Mouse (Mus musculus) midbrain, postnatal 0 days (tissue): ENCODE measurements at regions not wholly inside any gene's neighbourhood (a gene's known extent, or its start where the extent isn't known, plus 50 kb on each side); places are given as distances from the start of the nearest gene placed in this dataset.

Experiments used
- ATAC-seq: fragments of 200-750 bp; cut with Nextera tagmentation; 2 replicates; pipeline ENCODE4 v1.8.0; 2017; ENCODE audit warnings: moderate number of reproducible peaks, mild to moderate bottlenecking, moderate TSS enrichment, moderate library complexity; ENCODE audit not compliant: low FRiP score
- DNase-seq: peaks from one replicate; pipeline ENCODE4 v3.0.0-alpha.2; 2015; ENCODE audit warnings: low spot score
- H3K27ac ChIP-seq: fragments of 300-500 bp; sonication (generic); 2 replicates; pipeline ENCODE4 v1.5.1; 2014; ENCODE audit warnings: low read depth, mild to moderate bottlenecking, low read length, mixed read lengths
- H3K27me3 ChIP-seq: fragments of 300-500 bp; sonication (generic); 2 replicates; pipeline ENCODE4 v1.6.1; 2014; ENCODE audit warnings: low read length, control low read depth, mixed read lengths; ENCODE audit not compliant: insufficient read depth
- H3K36me3 ChIP-seq: fragments of 300-500 bp; sonication (generic); 2 replicates; pipeline ENCODE4 v1.6.1; 2014; ENCODE audit warnings: low read length, control low read depth, mixed read lengths; ENCODE audit not compliant: insufficient read depth
- H3K4me1 ChIP-seq: fragments of 300-500 bp; sonication (generic); 2 replicates; pipeline ENCODE4 v1.6.1; 2014; ENCODE audit warnings: mild to moderate bottlenecking, control low read depth, antibody characterized with exemption, low read length, mixed read lengths; ENCODE audit not compliant: insufficient read depth
- H3K4me2 ChIP-seq: fragments of 300-500 bp; sonication (generic); 2 replicates; pipeline ENCODE4 v1.6.1; 2014; ENCODE audit warnings: low read depth, mild to moderate bottlenecking, low read length, mixed read lengths; ENCODE audit not compliant: poor library complexity, severe bottlenecking
- H3K4me3 ChIP-seq: fragments of 300-500 bp; sonication (generic); 2 replicates; pipeline ENCODE4 v1.5.1; 2014; ENCODE audit warnings: low read depth, mild to moderate bottlenecking, low read length, moderate library complexity
- H3K9ac ChIP-seq: fragments of 300-500 bp; sonication (generic); replicated peaks from 2 replicates; pipeline ENCODE4 v1.6.1; 2014; ENCODE audit warnings: mild to moderate bottlenecking, low read length, moderate library complexity, mixed read lengths; ENCODE audit not compliant: poor library complexity, severe bottlenecking
- H3K9me3 ChIP-seq: fragments of 300-500 bp; sonication (generic); 2 replicates; pipeline ENCODE4 v1.6.1; 2016; ENCODE audit warnings: low read length, control low read depth
- CTCF ChIP-seq: IDR thresholded peaks from 2 replicates; pipeline ENCODE4 v1.5.1; 2016; ENCODE audit warnings: antibody characterized with exemption, mild to moderate bottlenecking
- WGBS: fragments of 180-500 bp; shearing (Covaris S2); extraction: QIAGEN DNeasy Blood & Tissue Kit; methylation state at CpG from one replicate; pipeline ENCODE4 v1.1.7; 2014; 5-methylcytosine and 5-hydroxymethylcytosine counted together

GRCm38 (mm10) chr5:64568294-64568693 is 234.9 kb upstream of the Klf3 start:
- no peak for DNase-seq
- H3K4me1 ChIP-seq, result no peaks in the 10 kb centered on the region
- no peak overlapping the region for H3K27ac ChIP-seq
- no peaks in the 10 kb centered on the region for H3K27me3 ChIP-seq
- no peak overlapping the region for H3K9ac ChIP-seq
- 92% methylated on average over 3 of the region's 3 CpGs for WGBS
- no peak overlapping the region for H3K4me2 ChIP-seq
- no peak overlapping the region for H3K4me3 ChIP-seq
- no peak for TF ChIP-seq CTCF
- H3K36me3 ChIP-seq, result no peaks in the 10 kb centered on the region
- ATAC-seq, result no peak
- H3K9me3 ChIP-seq, result no peaks in the 10 kb centered on the region

- no peak for TF ChIP-seq CTCF
- Histone ChIP-seq H3K9ac (no peak overlapping the region), H3K4me1 (no peaks in the 10 kb centered on the region; the same call in 1 of the 2 replicates), H3K4me3 (no peak overlapping the region), H3K27ac (no peak overlapping the region), H3K4me2 (no peak overlapping the region), H3K27me3 (no peaks in the 10 kb centered on the region), H3K36me3 (no peaks in the 10 kb centered on the region), H3K9me3 (no peaks in the 10 kb centered on the region)
- DNase-seq, result no peak
- ATAC-seq, result no peak
- 84% methylated on average over 10 of the region's 10 CpGs for WGBS
These were observed 228.8 kb upstream of the Klf3 start for GRCm38 (mm10) chr5:64574386-64574785.

DNA sequence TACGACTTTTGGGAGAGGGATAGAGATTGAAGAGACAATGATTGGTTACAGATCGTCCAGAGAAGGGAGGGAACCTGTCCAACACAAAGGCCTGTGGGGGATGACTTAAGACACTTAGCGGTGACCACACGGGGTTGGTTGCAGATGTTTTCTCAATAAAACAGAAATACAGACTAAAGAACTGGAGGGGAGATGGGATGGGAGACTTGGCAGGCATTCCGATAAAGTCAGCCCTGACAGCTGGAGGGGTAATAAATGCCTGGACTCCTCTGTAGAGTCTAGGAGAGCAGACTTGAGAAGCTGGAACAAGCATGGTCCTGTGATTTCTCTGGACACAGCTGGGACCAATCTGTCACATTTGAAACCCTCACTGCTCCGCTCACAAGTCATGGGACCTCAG is 227.3 kb upstream of the Klf3 start:
- DNase-seq (no peak), ATAC-seq (no peak)
- Histone ChIP-seq H3K9me3 (no peaks in the 10 kb centered on the region), H3K4me1 (no peaks in the 10 kb centered on the region; the same call in 1 of the 2 replicates), H3K36me3 (no peaks in the 10 kb centered on the region), H3K9ac (no peak overlapping the region), H3K4me2 (no peak overlapping the region), H3K4me3 (no peak overlapping the region), H3K27me3 (no peaks in the 10 kb centered on the region), H3K27ac (no peak overlapping the region)
- WGBS, result 89% methylated on average over 6 of the region's 6 CpGs
- TF ChIP-seq CTCF, result no peak

DNA sequence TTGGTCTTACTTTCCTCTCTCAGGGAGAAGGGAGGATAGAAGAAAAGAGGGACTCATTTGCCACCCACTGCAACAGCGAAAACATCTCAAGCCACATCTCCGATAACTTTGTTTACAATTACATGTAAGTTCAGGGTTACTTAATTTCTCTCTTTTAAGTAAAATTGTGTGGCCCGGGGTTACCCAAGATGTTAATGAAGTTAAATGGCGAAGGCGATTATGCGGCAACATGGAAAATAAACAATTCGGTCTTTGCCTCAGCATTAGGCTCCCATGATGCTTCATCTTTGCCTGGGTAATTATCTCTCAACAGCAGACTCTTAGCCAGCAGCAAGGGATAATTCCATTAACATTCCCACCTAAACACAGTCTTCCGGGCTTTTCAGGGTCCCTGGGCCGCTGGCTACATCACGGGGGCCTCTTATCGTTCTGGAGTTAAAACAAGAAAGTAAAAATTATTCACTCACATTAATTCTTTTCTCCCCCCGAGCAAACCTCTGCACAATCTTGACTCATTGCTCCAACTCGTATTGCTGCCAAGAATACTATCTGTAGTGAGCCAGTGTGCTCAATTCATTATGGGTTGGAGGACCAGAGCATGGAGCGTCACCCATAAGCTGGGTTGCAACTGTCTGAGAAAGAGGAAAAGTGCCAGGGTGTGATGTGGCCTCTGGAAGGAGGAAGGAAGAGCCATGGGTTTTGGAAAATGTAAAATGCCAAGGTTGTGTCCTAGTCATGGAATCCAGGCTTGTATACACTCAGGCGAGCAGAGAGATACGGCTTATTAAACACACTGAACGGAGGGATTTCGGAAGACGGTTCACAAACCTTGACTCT is 226.5 kb upstream of the Klf3 start:
- H3K27me3 ChIP-seq, result no peaks in the 10 kb centered on the region
- DNase-seq (no peak), ATAC-seq (0 out of 2 replicates have a peak, but pooled peaks have one; percentile 44)

DNA sequence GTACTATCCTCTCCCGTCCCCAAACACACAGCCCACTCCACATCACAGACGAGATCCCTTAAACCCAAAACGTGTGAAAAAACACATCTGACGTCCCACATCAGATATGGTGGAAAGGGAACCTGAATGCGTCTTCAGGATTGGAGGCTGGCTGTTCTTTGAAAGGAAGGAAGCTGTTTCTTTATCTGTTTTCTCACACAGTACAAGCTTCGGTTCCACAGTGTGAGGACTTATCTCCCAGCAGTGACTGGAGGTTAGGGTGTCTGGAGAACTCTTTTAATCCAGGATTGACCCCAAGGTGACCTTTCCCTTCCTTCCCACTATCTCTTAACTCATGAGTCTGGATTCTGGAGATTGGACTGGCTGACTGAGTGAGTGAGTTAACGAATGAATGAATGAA is 225.8 kb upstream of the Klf3 start:
- 62% methylated on average over 7 of the region's 7 CpGs for WGBS
- H3K4me1 ChIP-seq, result no peaks in the 10 kb centered on the region; the same call in 1 of the 2 replicates
- H3K9me3 ChIP-seq, result no peaks in the 10 kb centered on the region
- H3K27ac ChIP-seq, result no peak overlapping the region
- H3K9ac ChIP-seq, result no peak overlapping the region
- no peaks in the 10 kb centered on the region for H3K36me3 ChIP-seq
- DNase-seq, result no peak
- H3K27me3 ChIP-seq, result no peaks in the 10 kb centered on the region
- no peak for TF ChIP-seq CTCF
- no peak for ATAC-seq
- H3K4me3 ChIP-seq, result no peak overlapping the region
- H3K4me2 ChIP-seq, result no peak overlapping the region

More for the DNA sequence above, 226.5 kb upstream of the Klf3 start:
- no peak for TF ChIP-seq CTCF
- Histone ChIP-seq H3K4me3 (no peak overlapping the region), H3K4me1 (no peaks in the 10 kb centered on the region; the same call in 1 of the 2 replicates), H3K9ac (no peak overlapping the region), H3K9me3 (no peaks in the 10 kb centered on the region), H3K36me3 (no peaks in the 10 kb centered on the region), H3K4me2 (no peak overlapping the region), H3K27ac (no peak overlapping the region)
- WGBS, result 66% methylated on average over 19 of the region's 19 CpGs

GRCm38 (mm10) chr5:64578536-64578935 is 224.7 kb upstream of the Klf3 start:
- no peaks in the 10 kb centered on the region; the same call in 1 of the 2 replicates for H3K4me1 ChIP-seq
- no peak overlapping the region for H3K9ac ChIP-seq
- ATAC-seq (no peak), DNase-seq (no peak)
- TF ChIP-seq CTCF, result no peak
- no peak overlapping the region for H3K27ac ChIP-seq
- H3K27me3 ChIP-seq, result no peaks in the 10 kb centered on the region
- no peak overlapping the region for H3K4me3 ChIP-seq
- no peak overlapping the region for H3K4me2 ChIP-seq
- WGBS, result 96% methylated on average over 6 of the region's 6 CpGs
- H3K36me3 ChIP-seq, result no peaks in the 10 kb centered on the region
- no peaks in the 10 kb centered on the region for H3K9me3 ChIP-seq
